In the genomic region with DNA sequence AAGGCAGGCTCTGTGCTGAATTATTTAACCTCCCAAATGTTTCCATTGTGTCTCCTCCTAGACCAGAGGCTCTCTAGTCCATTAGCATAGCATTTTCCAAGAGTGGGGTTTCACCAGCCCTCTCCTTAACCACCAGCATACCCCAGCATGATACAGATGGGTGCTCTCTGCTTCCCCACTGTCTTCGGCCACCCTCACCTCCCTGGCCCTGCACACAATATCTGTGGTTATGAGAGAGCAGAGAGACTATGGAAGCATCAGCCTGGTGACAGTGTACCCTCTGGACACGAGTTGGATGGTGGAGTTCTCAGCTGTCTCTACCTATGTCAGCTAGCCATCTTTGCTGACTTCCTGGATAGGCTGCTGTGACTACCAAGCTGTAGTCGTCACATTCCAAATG, we compare ENCODE assay signal across 17 mouse cellular contexts.
"Had no signal": no experiment of that assay in that cellular context is flagged by ENCODE, and none has a peak within 500 bp of the region (broad histone marks: within the 10 kb centered on the region; RNA-seq: fewer than 3 reads in every experiment).

No protein-coding gene starts in this region.

- H3K27me3 ChIP-seq: lung, embryonic 15.5 days; midbrain, embryonic 12.5 days; neural tube, embryonic 12.5 days; stomach, embryonic 15.5 days had no signal

- H3K4me1 ChIP-seq: megakaryocyte, embryonic 14.5 days; neural tube, embryonic 12.5 days had no signal

- H3K9me3 ChIP-seq: lung, embryonic 15.5 days; megakaryocyte, embryonic 14.5 days; midbrain, embryonic 12.5 days; neural tube, embryonic 12.5 days; stomach, embryonic 15.5 days had no signal

- DNase-seq: lung, adult 2 months; lung, postnatal 14 days; lung, postnatal 36 days; midbrain, embryonic 14.5 days; right cerebral cortex, postnatal 14 days; thymus, adult 2 months; thymus, postnatal 25 days; thymus, postnatal 4 days had no signal

- ATAC-seq: lung, postnatal 0 days; midbrain, embryonic 16.5 days had no signal

- H3K4me3 ChIP-seq: lung, embryonic 15.5 days; megakaryocyte, embryonic 14.5 days; midbrain, embryonic 12.5 days; neural tube, embryonic 12.5 days; stomach, embryonic 15.5 days had no signal

- H3K4me2 ChIP-seq: lung, embryonic 15.5 days; midbrain, embryonic 12.5 days; neural tube, embryonic 12.5 days; stomach, embryonic 15.5 days had no signal

- H3K9ac ChIP-seq: lung, embryonic 15.5 days; midbrain, embryonic 12.5 days; neural tube, embryonic 12.5 days; stomach, embryonic 15.5 days had no signal

- H3K36me3 ChIP-seq: lung, embryonic 15.5 days; midbrain, embryonic 12.5 days; neural tube, embryonic 12.5 days; stomach, embryonic 15.5 days had no signal

- H3K27ac ChIP-seq: lung, embryonic 15.5 days; macrophage; midbrain, embryonic 12.5 days; neural tube, embryonic 12.5 days; stomach, embryonic 15.5 days; stomach, postnatal 0 days had no signal
